Mouse (Mus musculus): ENCODE results near the gene Tenm2.

- no peak for TF ChIP-seq CTCF (IDR thresholded peaks at IDR 0.05)
- no peak for TF ChIP-seq EP300 (IDR thresholded peaks at IDR 0.05)
Measured at GRCm38 (mm10) chr11:36149092-36149491, 1086.7 kb downstream of the Tenm2 start.

Measured in lung, postnatal 0 days (tissue).